Mouse (Mus musculus) lung, postnatal 0 days (tissue): Measurements from ENCODE around the gene Olfr735.

Experiments used
- CTCF ChIP-seq: IDR thresholded peaks from 2 replicates; pipeline ENCODE4 v1.5.1; 2016; ENCODE audit warnings: antibody characterized with exemption, mild to moderate bottlenecking
- EP300 ChIP-seq: IDR thresholded peaks from 2 replicates; pipeline ENCODE4 v1.6.1; 2016; ENCODE audit warnings: antibody characterized with exemption, mild to moderate bottlenecking, control low read depth

- TF ChIP-seq CTCF: no peak
- TF ChIP-seq EP300: no peak
Measured at GRCm38 (mm10) chr14:50380863-50381262, 32.2 kb upstream of the Olfr735 start, which contains the start of gene Olfr736.
